In genomic region chr13:97928135-97928497, GRCm38 (mm10) we compare ENCODE assay signal across 9 mouse cellular contexts.
DNase-seq lines count a peak whose midpoint lies in the region; ATAC-seq and TF ChIP-seq lines count a peak whose summit lies in the region.
"Had no signal": no experiment of that assay in that cellular context is flagged by ENCODE, and none has a peak within 500 bp of the region (broad histone marks: within the 10 kb centered on the region; RNA-seq: fewer than 3 reads in every experiment).

No protein-coding gene starts in this region.

- H3K4me1 ChIP-seq in embryonic facial prominence, embryonic 15.5 days: peaks cover 24% of the 10 kb centered on the region
- H3K4me1 ChIP-seq in limb, embryonic 14.5 days (ENCODE audit: control insufficient read depth, insufficient read depth, low read length): peaks cover 49% of the 10 kb centered on the region
- H3K4me1 ChIP-seq: liver, embryonic 13.5 days had no signal

- no peak for TF ChIP-seq POLR2A in limb, embryonic 14.5 days (IDR thresholded peaks at IDR 0.05; ENCODE audit: borderline replicate concordance, extremely low read depth, insufficient read depth, insufficient read length)

- ATAC-seq in embryonic facial prominence, embryonic 15.5 days (ENCODE audit: insufficient number of reproducible peaks, low FRiP score, low TSS enrichment, low read depth): no peak
- peak; percentile 63 for ATAC-seq in limb, embryonic 14.5 days (ENCODE audit: low FRiP score, low read depth)
- no peak for ATAC-seq in monocyte, adult 5-6 weeks (replicated peaks; ENCODE audit: insufficient number of reproducible peaks, low FRiP score, low TSS enrichment, poor library complexity, severe bottlenecking)

- no peaks in the 10 kb centered on the region for H3K36me3 ChIP-seq in embryonic facial prominence, embryonic 15.5 days
- H3K36me3 ChIP-seq in limb, embryonic 14.5 days (ENCODE audit: control insufficient read depth, insufficient read depth, low read length): no peaks in the 10 kb centered on the region; the same call in 1 of the 2 replicates
- H3K36me3 ChIP-seq: liver, embryonic 13.5 days had no signal

- WGBS in embryonic facial prominence, embryonic 15.5 days: 10% methylated on average over 8 of the region's 8 CpGs
- 3% methylated on average over 8 of the region's 8 CpGs for WGBS in limb, embryonic 14.5 days

- H3K4me2 ChIP-seq in embryonic facial prominence, embryonic 15.5 days (replicated peaks): peak overlapping the region; percentile 25
- peak overlapping the region; percentile 8 for H3K4me2 ChIP-seq in limb, embryonic 14.5 days (replicated peaks; ENCODE audit: low read depth, low read length, severe bottlenecking)
- H3K4me2 ChIP-seq: liver, embryonic 13.5 days had no signal

- no peak overlapping the region for H3K4me3 ChIP-seq in embryonic facial prominence, embryonic 15.5 days (replicated peaks)
- H3K4me3 ChIP-seq in limb, embryonic 14.5 days (replicated peaks; ENCODE audit: low read length): no peak overlapping the region
- H3K4me3 ChIP-seq: liver, embryonic 13.5 days had no signal

- no peak overlapping the region for H3K9ac ChIP-seq in embryonic facial prominence, embryonic 15.5 days
- H3K9ac ChIP-seq in limb, embryonic 14.5 days (ENCODE audit: low read depth, low read length, severe bottlenecking): no peak overlapping the region
- H3K9ac ChIP-seq: liver, embryonic 13.5 days had no signal

- H3K9me3 ChIP-seq in embryonic facial prominence, embryonic 15.5 days (replicated peaks): no peaks in the 10 kb centered on the region
- no peaks in the 10 kb centered on the region for H3K9me3 ChIP-seq in limb, embryonic 14.5 days (ENCODE audit: control insufficient read depth, low read length)
- H3K9me3 ChIP-seq: liver, embryonic 13.5 days had no signal

- DNase-seq in adrenal gland, adult (ENCODE audit: inconsistent age in 2 of 2, low spot score in 1 of 2): peak; percentile 70 to 90
- DNase-seq in adrenal gland, postnatal 4 days (ENCODE audit: low spot score in 2 of 2): no peak
- DNase-seq in NIH3T3 (ENCODE audit: low read depth): peak; percentile 80
- DNase-seq in limb, embryonic 14.5 days (ENCODE audit: low spot score): peak; percentile 71
- DNase-seq in cerebellum, adult 9-10 months: no peak
- DNase-seq in cerebellum, postnatal 14 days: no peak
- DNase-seq: liver, embryonic 13.5 days had no signal

- no peaks in the 10 kb centered on the region for H3K27me3 ChIP-seq in embryonic facial prominence, embryonic 15.5 days
- H3K27me3 ChIP-seq in limb, embryonic 14.5 days (ENCODE audit: control insufficient read depth, insufficient read depth, low read length): no peaks in the 10 kb centered on the region
- H3K27me3 ChIP-seq: liver, embryonic 13.5 days had no signal

- H3K27ac ChIP-seq in embryonic facial prominence, embryonic 15.5 days (replicated peaks): peak overlapping the region; percentile 23
- H3K27ac ChIP-seq in limb, embryonic 14.5 days (replicated peaks; ENCODE audit: low read depth, low read length): no peak overlapping the region
- H3K27ac ChIP-seq: liver, embryonic 13.5 days had no signal

Comparison
In these comparisons a context has a peak if more than half of its experiments do, and no peak if none do; other contexts are left out.
1. DNase-seq: peak in adrenal gland, adult (2 of 2), NIH3T3 (single experiment) and limb, embryonic 14.5 days (single experiment); none in adrenal gland, postnatal 4 days (0 of 2), cerebellum, adult 9-10 months (single experiment) and cerebellum, postnatal 14 days (0 of 2).